Mouse (Mus musculus): Measurements from ENCODE around the gene Rnf121. TPM values are rescaled to one million over a fixed set of nuclear protein-coding genes. Genes with fewer than 3 reads are reported as not detected.

Gene Rnf121
- polyA plus RNA-seq, 1 experiment = 48.0 TPM

GRCm38 (mm10) chr7:102102241-102102640, 37.0 kb upstream of the Rnf121 start:
- peak overlapping the region; percentile 23 for H3K4me3 ChIP-seq
- H3ac ChIP-seq (ENCODE audit: control insufficient read depth, insufficient read length) = no peak overlapping the region
- TF ChIP-seq REST (IDR thresholded peaks at IDR 0.05; ENCODE audit: insufficient read depth, insufficient read length) = no peak
- no peak for TF ChIP-seq MYOD1 (IDR thresholded peaks at IDR 0.05; ENCODE audit: control insufficient read depth in 1 of 3, insufficient read length in 2 of 3, low read depth in 2 of 3)
- TF ChIP-seq MAX (IDR thresholded peaks at IDR 0.05; ENCODE audit: low read depth) = no peak
- no peak for TF ChIP-seq CEBPB (IDR thresholded peaks at IDR 0.05; ENCODE audit: insufficient read depth, poor library complexity, severe bottlenecking)
- no peak for TF ChIP-seq MYOG (IDR thresholded peaks at IDR 0.05; ENCODE audit: control insufficient read depth in 1 of 3, insufficient read depth in 1 of 3, insufficient read length in 2 of 3, low read depth in 2 of 3)
- TF ChIP-seq USF1 (IDR thresholded peaks at IDR 0.05; ENCODE audit: low read depth) = no peak
- no peak for TF ChIP-seq TCF3 (IDR thresholded peaks at IDR 0.05; ENCODE audit: insufficient read length, low read depth)
- no peak for TF ChIP-seq TCF12 (IDR thresholded peaks at IDR 0.05; ENCODE audit: insufficient read depth, poor library complexity, severe bottlenecking)
- TF ChIP-seq POLR2A (IDR thresholded peaks at IDR 0.05; ENCODE audit: insufficient read length, low read depth) = no peak
- no peak for TF ChIP-seq SRF (IDR thresholded peaks at IDR 0.05; ENCODE audit: control insufficient read depth, insufficient read length, low read depth)
- no peak for TF ChIP-seq POLR2AphosphoS2 (IDR thresholded peaks at IDR 0.05; ENCODE audit: insufficient read length, low read depth)
- TF ChIP-seq E2F4 (IDR thresholded peaks at IDR 0.05; ENCODE audit: insufficient read depth) = no peak
- peak overlapping the region; percentile 68 for H3K4me2 ChIP-seq (ENCODE audit: low read depth)
- H3K36me3 ChIP-seq (ENCODE audit: control insufficient read depth, insufficient read depth) = no peaks in the 10 kb centered on the region
- H3K79me2 ChIP-seq (ENCODE audit: control insufficient read depth, insufficient read depth) = no peaks in the 10 kb centered on the region
- peaks cover 15% of the 10 kb centered on the region for H3K27me3 ChIP-seq (ENCODE audit: control insufficient read depth, insufficient read depth, insufficient read length)

DNA sequence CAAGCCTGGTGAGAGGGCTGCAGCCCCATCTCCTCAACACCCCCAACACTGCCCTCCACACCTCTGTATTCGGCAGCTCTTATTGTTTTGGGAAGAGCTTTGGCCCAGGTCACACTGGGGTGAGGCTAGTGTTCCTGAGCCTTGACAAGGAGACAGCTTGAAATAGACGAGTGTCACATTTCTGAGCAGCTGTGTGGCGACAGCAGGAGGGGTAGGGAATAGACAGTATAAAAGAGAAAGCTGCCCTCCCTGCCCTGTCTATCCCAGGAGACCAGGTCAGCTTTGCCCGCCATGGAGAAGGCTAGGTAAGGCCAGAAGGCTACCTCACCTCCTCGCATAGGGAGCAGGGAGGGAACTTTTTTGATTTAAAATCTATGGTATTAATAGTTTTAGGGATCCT, 36.2 kb upstream of the Rnf121 start, which contains the start of gene Art1:
Gene Art1, plus strand, starts transcription at position 257 of the 400 bp plus-strand sequence.
- Histone ChIP-seq H3K27me3 (ENCODE audit: control insufficient read depth, insufficient read depth, insufficient read length) (peaks cover 8% of the 10 kb centered on the region), H3K4me3 (peak within 1 kb of the TSS; percentile 23), H3ac (ENCODE audit: control insufficient read depth, insufficient read length) (no peak within 1 kb of the TSS), H3K36me3 (ENCODE audit: control insufficient read depth, insufficient read depth) (no peaks in the 10 kb centered on the region), H3K79me2 (ENCODE audit: control insufficient read depth, insufficient read depth) (no peaks in the 10 kb centered on the region), H3K4me2 (ENCODE audit: low read depth) (peak within 1 kb of the TSS; percentile 68)
- no peak for TF ChIP-seq E2F4 (IDR thresholded peaks at IDR 0.05; ENCODE audit: insufficient read depth)
- no peak for TF ChIP-seq MAX (IDR thresholded peaks at IDR 0.05; ENCODE audit: low read depth)
- TF ChIP-seq TCF12 (IDR thresholded peaks at IDR 0.05; ENCODE audit: insufficient read depth, poor library complexity, severe bottlenecking) = no peak
- TF ChIP-seq MYOD1 (IDR thresholded peaks at IDR 0.05; ENCODE audit: control insufficient read depth in 1 of 3, insufficient read length in 2 of 3, low read depth in 2 of 3) = peak in 2 of 3 experiments; percentile 54 to 77
- peak; percentile 74 for TF ChIP-seq POLR2AphosphoS2 (IDR thresholded peaks at IDR 0.05; ENCODE audit: insufficient read length, low read depth)
- TF ChIP-seq POLR2A (IDR thresholded peaks at IDR 0.05; ENCODE audit: insufficient read length, low read depth) = peak; percentile 71
- peak in 2 of 3 experiments; percentile 72 to 76 for TF ChIP-seq MYOG (IDR thresholded peaks at IDR 0.05; ENCODE audit: control insufficient read depth in 1 of 3, insufficient read depth in 1 of 3, insufficient read length in 2 of 3, low read depth in 2 of 3)

GRCm38 (mm10) chr7:102100868-102101267, 35.6 kb upstream of the Rnf121 start:
- H3K36me3 ChIP-seq (ENCODE audit: control insufficient read depth, insufficient read depth) = no peaks in the 10 kb centered on the region
- H3K79me2 ChIP-seq (ENCODE audit: control insufficient read depth, insufficient read depth) = no peaks in the 10 kb centered on the region
- no peak overlapping the region for H3K4me3 ChIP-seq
- TF ChIP-seq POLR2AphosphoS2 (IDR thresholded peaks at IDR 0.05; ENCODE audit: insufficient read length, low read depth) = no peak
- TF ChIP-seq E2F4 (IDR thresholded peaks at IDR 0.05; ENCODE audit: insufficient read depth) = no peak
- TF ChIP-seq POLR2A (IDR thresholded peaks at IDR 0.05; ENCODE audit: insufficient read length, low read depth) = no peak
- peak; percentile 13 for TF ChIP-seq USF1 (IDR thresholded peaks at IDR 0.05; ENCODE audit: low read depth)
- TF ChIP-seq TCF12 (IDR thresholded peaks at IDR 0.05; ENCODE audit: insufficient read depth, poor library complexity, severe bottlenecking) = no peak
- H3ac ChIP-seq (ENCODE audit: control insufficient read depth, insufficient read length) = no peak overlapping the region
- peak overlapping the region; percentile 68 for H3K4me2 ChIP-seq (ENCODE audit: low read depth)
- H3K27me3 ChIP-seq (ENCODE audit: control insufficient read depth, insufficient read depth, insufficient read length) = peaks cover 8% of the 10 kb centered on the region

DNA sequence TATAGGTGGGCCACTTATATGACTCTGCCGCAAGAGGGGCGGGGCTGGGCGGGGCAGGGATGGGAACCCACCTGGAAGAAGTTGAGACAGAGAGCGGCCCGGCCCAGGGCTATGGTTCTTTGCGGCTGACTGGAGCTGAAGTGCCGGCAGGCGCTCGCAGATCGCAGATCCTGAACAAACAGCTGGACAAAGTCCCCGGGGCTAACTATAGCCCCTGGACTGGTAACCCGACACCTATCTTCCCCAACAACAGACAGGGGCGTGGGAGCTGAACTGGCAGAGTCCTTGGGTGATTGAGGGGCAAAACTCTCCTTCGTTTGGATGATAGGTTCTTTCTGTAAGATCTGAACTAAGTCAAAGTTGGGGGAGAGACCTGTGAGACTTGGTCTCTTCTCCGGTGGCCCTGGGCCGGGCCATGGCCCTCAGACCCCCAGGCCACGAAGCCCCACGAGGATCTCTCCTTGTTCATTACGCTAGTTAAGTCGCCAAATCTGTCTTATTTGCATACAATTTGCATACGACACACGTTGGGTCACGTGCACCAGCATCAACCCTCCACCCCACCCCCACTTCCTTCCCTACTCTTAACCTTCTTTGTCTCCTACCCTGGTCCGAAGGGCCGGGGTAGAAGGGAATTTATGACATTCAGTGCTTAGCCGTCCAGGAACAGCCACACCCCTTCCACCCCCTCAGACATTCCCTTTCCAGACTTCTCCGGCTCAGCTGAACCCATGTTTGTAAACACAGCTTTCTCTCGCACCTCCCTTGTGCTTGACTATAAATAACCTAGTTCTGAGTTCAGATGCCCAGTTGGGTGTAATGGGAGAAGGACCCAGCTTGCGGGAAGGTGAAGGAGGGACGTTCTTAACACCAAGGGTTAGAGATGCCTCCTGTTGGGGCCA, 34.7 kb upstream of the Rnf121 start:
- H3K79me2 ChIP-seq (ENCODE audit: control insufficient read depth, insufficient read depth) = no peaks in the 10 kb centered on the region
- peak; percentile 19 for TF ChIP-seq TCF12 (IDR thresholded peaks at IDR 0.05; ENCODE audit: insufficient read depth, poor library complexity, severe bottlenecking)
- TF ChIP-seq CEBPB (IDR thresholded peaks at IDR 0.05; ENCODE audit: insufficient read depth, poor library complexity, severe bottlenecking) = no peak
- TF ChIP-seq MYOG (IDR thresholded peaks at IDR 0.05; ENCODE audit: control insufficient read depth in 1 of 3, insufficient read depth in 1 of 3, insufficient read length in 2 of 3, low read depth in 2 of 3) = peak in 2 of 3 experiments; percentile 54 to 75
- no peak for TF ChIP-seq REST (IDR thresholded peaks at IDR 0.05; ENCODE audit: insufficient read depth, insufficient read length)
- TF ChIP-seq E2F4 (IDR thresholded peaks at IDR 0.05; ENCODE audit: insufficient read depth) = no peak
- no peak for TF ChIP-seq POLR2AphosphoS2 (IDR thresholded peaks at IDR 0.05; ENCODE audit: insufficient read length, low read depth)
- TF ChIP-seq MYOD1 (IDR thresholded peaks at IDR 0.05; ENCODE audit: control insufficient read depth in 1 of 3, insufficient read length in 2 of 3, low read depth in 2 of 3) = peak in 2 of 3 experiments; percentile 28 to 47
- peaks cover 8% of the 10 kb centered on the region for H3K27me3 ChIP-seq (ENCODE audit: control insufficient read depth, insufficient read depth, insufficient read length)
- no peak overlapping the region for H3ac ChIP-seq (ENCODE audit: control insufficient read depth, insufficient read length)
- no peaks in the 10 kb centered on the region for H3K36me3 ChIP-seq (ENCODE audit: control insufficient read depth, insufficient read depth)
- peak overlapping the region; percentile 68 for H3K4me2 ChIP-seq (ENCODE audit: low read depth)
- peak overlapping the region; percentile 12 for H3K4me3 ChIP-seq

DNA sequence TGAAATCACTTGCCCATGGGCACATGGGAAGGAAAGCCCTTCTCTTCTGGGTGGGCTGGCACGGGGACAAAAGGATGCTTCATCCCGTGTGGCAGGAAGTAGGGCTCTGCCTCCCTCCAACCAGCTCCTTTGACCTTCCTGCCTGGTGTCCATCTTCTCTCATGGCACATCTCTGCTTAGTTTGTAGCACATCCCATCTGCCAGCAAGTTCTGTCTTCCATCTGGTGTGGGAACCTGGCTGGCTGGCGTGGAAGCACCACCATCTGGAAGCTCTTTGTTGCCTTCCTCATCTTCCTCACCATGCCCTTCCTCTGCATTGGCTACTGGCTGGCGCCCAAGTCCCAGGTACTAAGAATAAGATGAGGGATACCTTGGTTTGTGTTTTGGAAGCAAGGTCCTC, 22.1 kb upstream of the Rnf121 start:
- Histone ChIP-seq H3K27me3 (ENCODE audit: control insufficient read depth, insufficient read depth, insufficient read length) (no peaks in the 10 kb centered on the region), H3K4me3 (no peak overlapping the region), H3ac (ENCODE audit: control insufficient read depth, insufficient read length) (no peak overlapping the region), H3K36me3 (ENCODE audit: control insufficient read depth, insufficient read depth) (no peaks in the 10 kb centered on the region), H3K4me2 (ENCODE audit: low read depth) (no peak overlapping the region), H3K79me2 (ENCODE audit: control insufficient read depth, insufficient read depth) (no peaks in the 10 kb centered on the region)
- TF ChIP-seq POLR2AphosphoS2 (IDR thresholded peaks at IDR 0.05; ENCODE audit: insufficient read length, low read depth) (no peak), TCF3 (IDR thresholded peaks at IDR 0.05; ENCODE audit: insufficient read length, low read depth) (no peak), CEBPB (IDR thresholded peaks at IDR 0.05; ENCODE audit: insufficient read depth, poor library complexity, severe bottlenecking) (no peak), MYOG (IDR thresholded peaks at IDR 0.05; ENCODE audit: control insufficient read depth in 1 of 3, insufficient read depth in 1 of 3, insufficient read length in 2 of 3, low read depth in 2 of 3) (no peak), SRF (IDR thresholded peaks at IDR 0.05; ENCODE audit: control insufficient read depth, insufficient read length, low read depth) (no peak), MAX (IDR thresholded peaks at IDR 0.05; ENCODE audit: low read depth) (no peak), USF1 (IDR thresholded peaks at IDR 0.05; ENCODE audit: low read depth) (no peak), REST (IDR thresholded peaks at IDR 0.05; ENCODE audit: insufficient read depth, insufficient read length) (no peak), TCF12 (IDR thresholded peaks at IDR 0.05; ENCODE audit: insufficient read depth, poor library complexity, severe bottlenecking) (no peak), MYOD1 (IDR thresholded peaks at IDR 0.05; ENCODE audit: control insufficient read depth in 1 of 3, insufficient read length in 2 of 3, low read depth in 2 of 3) (no peak)

Measured in myocyte (in vitro differentiated cells).